30 mouse cellular contexts compared by ENCODE assay signal in genomic region chr6:71348006-71348405, GRCm38 (mm10). TPM values are rescaled to one million over a fixed set of nuclear protein-coding genes. Genes with fewer than 3 reads are reported as not detected.
DNase-seq lines count a peak whose midpoint lies in the region; ATAC-seq and TF ChIP-seq lines count a peak whose summit lies in the region.
"Had no signal": no experiment of that assay in that cellular context is flagged by ENCODE, and none has a peak within 500 bp of the region (broad histone marks: within the 10 kb centered on the region; RNA-seq: fewer than 3 reads in every experiment).

No protein-coding gene starts in this region.

- H3K9ac ChIP-seq in liver, adult 2 months (ENCODE audit: low read depth, low read length): no peak overlapping the region
- H3K9ac ChIP-seq in liver, postnatal 0 days (replicated peaks): no peak overlapping the region
- no peak overlapping the region for H3K9ac ChIP-seq in ES-E14 (ENCODE audit: insufficient read depth, low read depth, low read length, poor library complexity, severe bottlenecking)
- H3K9ac ChIP-seq in midbrain, embryonic 14.5 days (replicated peaks; ENCODE audit: low read length): no peak overlapping the region
- H3K9ac ChIP-seq: forebrain, embryonic 13.5 days; hindbrain, embryonic 15.5 days; kidney, embryonic 15.5 days; neural tube, embryonic 15.5 days; stomach, embryonic 15.5 days had no signal

- no peaks in the 10 kb centered on the region for H3K9me3 ChIP-seq in liver, postnatal 0 days (ENCODE audit: low read length)
- H3K9me3 ChIP-seq in E14TG2a.4 (ENCODE audit: low read length) (peaks cover 21% of the 10 kb centered on the region), ES-E14 (ENCODE audit: control insufficient read depth, insufficient read depth, low read depth, low read length) (no peaks in the 10 kb centered on the region)
- H3K9me3 ChIP-seq in midbrain, embryonic 14.5 days (ENCODE audit: control insufficient read depth, low read length): no peaks in the 10 kb centered on the region
- H3K9me3 ChIP-seq: hindbrain, embryonic 15.5 days; kidney, embryonic 15.5 days; neural tube, embryonic 15.5 days; stomach, embryonic 15.5 days had no signal

- no peak overlapping the region for H3K4me3 ChIP-seq in liver, adult 2 months (ENCODE audit: insufficient read depth, low read depth, low read length)
- H3K4me3 ChIP-seq in liver, postnatal 0 days (ENCODE audit: low read depth, low read length): no peak overlapping the region
- H3K4me3 ChIP-seq in E14TG2a.4 (replicated peaks; ENCODE audit: low read length): no peak overlapping the region
- no peak overlapping the region for H3K4me3 ChIP-seq in ES-E14 (ENCODE audit: insufficient read depth in 1 of 2, low read depth in 1 of 2, low read length in 2 of 2, poor library complexity in 1 of 2, severe bottlenecking in 1 of 2)
- no peak overlapping the region for H3K4me3 ChIP-seq in bone marrow macrophage, adult 2 months (ENCODE audit: insufficient read depth, low read length)
- no peak overlapping the region for H3K4me3 ChIP-seq in midbrain, embryonic 14.5 days (replicated peaks; ENCODE audit: low read depth, low read length)
- H3K4me3 ChIP-seq: forebrain, embryonic 13.5 days; heart, embryonic 10.5 days; hindbrain, embryonic 15.5 days; kidney, embryonic 15.5 days; left cerebral cortex, adult 2 months; midbrain, embryonic 10.5 days; neural tube, embryonic 15.5 days; stomach, embryonic 15.5 days had no signal

- in situ Hi-C loops in ES-E14 (cut with MboI; ENCODE audit: low sequenced_read_pairs in 2 of 2, unreplicated experiment in 2 of 2): no loop called here

- H3K27me3 ChIP-seq in liver, adult 2 months (ENCODE audit: control insufficient read depth, insufficient read depth, low read length): no peaks in the 10 kb centered on the region
- H3K27me3 ChIP-seq in liver, postnatal 0 days (ENCODE audit: insufficient read depth, low read length): no peaks in the 10 kb centered on the region
- H3K27me3 ChIP-seq in E14TG2a.4 (ENCODE audit: insufficient read depth, low read length): no peaks in the 10 kb centered on the region
- no peaks in the 10 kb centered on the region for H3K27me3 ChIP-seq in midbrain, embryonic 14.5 days (ENCODE audit: control insufficient read depth, insufficient read depth, low read length)
- H3K27me3 ChIP-seq: forebrain, embryonic 13.5 days; hindbrain, embryonic 15.5 days; kidney, embryonic 15.5 days; neural tube, embryonic 15.5 days; stomach, embryonic 15.5 days had no signal

- no peak overlapping the region for H3K4me2 ChIP-seq in liver, postnatal 0 days (ENCODE audit: low read depth, low read length)
- no peak overlapping the region for H3K4me2 ChIP-seq in midbrain, embryonic 14.5 days (ENCODE audit: low read length)
- H3K4me2 ChIP-seq: forebrain, embryonic 13.5 days; hindbrain, embryonic 15.5 days; kidney, embryonic 15.5 days; neural tube, embryonic 15.5 days; stomach, embryonic 15.5 days had no signal

- TF ChIP-seq POLR2A in liver, adult 2 months (IDR thresholded peaks at IDR 0.05; ENCODE audit: extremely low read depth, insufficient read depth, low read length): no peak
- TF ChIP-seq POLR2A in bone marrow macrophage, adult 2 months (IDR thresholded peaks at IDR 0.05; ENCODE audit: borderline replicate concordance, low read depth, low read length): no peak

- no peak for TF ChIP-seq EP300 in liver, postnatal 0 days (IDR thresholded peaks at IDR 0.05; ENCODE audit: low read depth)

- TF ChIP-seq CTCF in liver, adult 2 months (IDR thresholded peaks at IDR 0.05; ENCODE audit: low read depth, low read length): peak; percentile 10; the same call in 1 of the 2 replicates
- TF ChIP-seq CTCF in liver, postnatal 0 days (IDR thresholded peaks at IDR 0.05; ENCODE audit: low read depth): no peak
- peak; percentile 36 for TF ChIP-seq CTCF in E14TG2a.4 (conservative IDR thresholded peaks at IDR 0.05; ENCODE audit: low read length)
- TF ChIP-seq CTCF in bone marrow macrophage, adult 2 months (IDR thresholded peaks at IDR 0.05; ENCODE audit: low read depth, low read length): 0 out of 2 replicates have a peak, but pooled peaks have one; percentile 11

- WGBS in liver, adult 2 months: 95% methylated on average over 9 of the region's 9 CpGs
- 93% methylated on average over 9 of the region's 9 CpGs for WGBS in liver, postnatal 0 days (ENCODE audit: insufficient replicate concordance)
- WGBS in midbrain, embryonic 14.5 days: 95% methylated on average over 9 of the region's 9 CpGs

- DNase-seq in liver, adult 2 months (ENCODE audit: extremely low read depth, low read depth, low spot score): no peak
- DNase-seq in liver, postnatal 0 days: no peak
- peak; percentile 16 for DNase-seq in ES-E14 (ENCODE audit: low read depth, low spot score)
- DNase-seq in midbrain, embryonic 14.5 days: no peak
- no peak for DNase-seq in heart, adult 9 months (ENCODE audit: low spot score in 2 of 2)
- no peak for DNase-seq in kidney, adult 9 months
- DNase-seq: cerebellum, adult 8-10 months; heart, postnatal 4 days; layer of hippocampus, adult 9-11 months had no signal

- H3K4me1 ChIP-seq in liver, adult 2 months (ENCODE audit: control insufficient read depth, insufficient read depth, low read length): no peaks in the 10 kb centered on the region
- no peaks in the 10 kb centered on the region for H3K4me1 ChIP-seq in liver, postnatal 0 days (ENCODE audit: insufficient read depth)
- no peaks in the 10 kb centered on the region for H3K4me1 ChIP-seq in E14TG2a.4 (replicated peaks; ENCODE audit: low read depth, low read length)
- H3K4me1 ChIP-seq in ES-E14 (ENCODE audit: control insufficient read depth in 2 of 2, insufficient read depth in 2 of 2, low read length in 2 of 2, poor library complexity in 1 of 2): no peaks in the 10 kb centered on the region
- no peaks in the 10 kb centered on the region for H3K4me1 ChIP-seq in bone marrow macrophage, adult 2 months (ENCODE audit: control insufficient read depth, insufficient read depth, low read length)
- H3K4me1 ChIP-seq in midbrain, embryonic 14.5 days (ENCODE audit: control insufficient read depth, insufficient read depth, low read length): no peaks in the 10 kb centered on the region
- H3K4me1 ChIP-seq: forebrain, embryonic 13.5 days; heart, embryonic 10.5 days; hindbrain, embryonic 15.5 days; kidney, embryonic 15.5 days; midbrain, embryonic 10.5 days; neural tube, embryonic 15.5 days; stomach, embryonic 15.5 days had no signal

- ATAC-seq in liver, postnatal 0 days: no peak
- ATAC-seq in midbrain, embryonic 14.5 days (ENCODE audit: low FRiP score, low TSS enrichment): no peak
- ATAC-seq: forebrain, embryonic 13.5 days; intestine, embryonic 16.5 days; lung, postnatal 0 days had no signal

- no peaks in the 10 kb centered on the region for H3K79me2 ChIP-seq in liver, adult 2 months (ENCODE audit: control insufficient read depth, insufficient read depth, low read length)

- no peaks in the 10 kb centered on the region for H3K36me3 ChIP-seq in liver, adult 2 months (ENCODE audit: control insufficient read depth, insufficient read depth, low read length)
- H3K36me3 ChIP-seq in liver, postnatal 0 days (replicated peaks; ENCODE audit: insufficient read depth, low read length): no peaks in the 10 kb centered on the region
- H3K36me3 ChIP-seq in E14TG2a.4 (ENCODE audit: insufficient read depth, low read length) (no peaks in the 10 kb centered on the region), ES-E14 (ENCODE audit: control insufficient read depth, insufficient read depth, low read length, poor library complexity, severe bottlenecking) (no peaks in the 10 kb centered on the region)
- H3K36me3 ChIP-seq in midbrain, embryonic 14.5 days (ENCODE audit: control insufficient read depth, insufficient read depth, low read length): no peaks in the 10 kb centered on the region
- H3K36me3 ChIP-seq: heart, embryonic 10.5 days; hindbrain, embryonic 15.5 days; kidney, embryonic 15.5 days; midbrain, embryonic 10.5 days; neural tube, embryonic 15.5 days; stomach, embryonic 15.5 days had no signal

- H3K27ac ChIP-seq in liver, adult 2 months (replicated peaks; ENCODE audit: insufficient read depth, low read depth, low read length): no peak overlapping the region
- no peak overlapping the region for H3K27ac ChIP-seq in liver, postnatal 0 days (ENCODE audit: low read depth)
- no peak overlapping the region for H3K27ac ChIP-seq in ES-E14 (ENCODE audit: insufficient read depth, low read depth, low read length, poor library complexity, severe bottlenecking)
- H3K27ac ChIP-seq in bone marrow macrophage, adult 2 months (ENCODE audit: insufficient read depth, low read depth, low read length): no peak overlapping the region
- H3K27ac ChIP-seq in midbrain, embryonic 14.5 days (replicated peaks; ENCODE audit: low read depth, low read length): no peak overlapping the region
- H3K27ac ChIP-seq: forebrain, embryonic 13.5 days; heart, embryonic 10.5 days; hindbrain, embryonic 15.5 days; kidney, embryonic 15.5 days; left cerebral cortex, adult 2 months; macrophage; midbrain, embryonic 10.5 days; neural tube, embryonic 15.5 days; stomach, embryonic 15.5 days had no signal

TF ChIP-seq in ES-E14, 5 proteins besides CTCF, POLR2A, EP300 and RAD21 (continues in another document):
- TF ChIP-seq ZC3H11A (IDR thresholded peaks at IDR 0.05; ENCODE audit: borderline replicate concordance, low read depth, low read length): peak; percentile 3; the same call in 1 of the 2 replicates

RNA-seq across cellular contexts. Expression of gene Cd8a, which starts 25.2 kb away (rescaled TPM):
- 0.13 and 0.18 TPM in 2 replicates for total RNA-seq in liver, adult 2 months (2014; rRNA removed)
- 0.12 and 0.22 TPM in 2 replicates for polyA plus RNA-seq in liver, adult 2 months (2012; rRNA removed)
- 0.04 TPM in 1 of 2 replicates, not detected in the other for polyA plus RNA-seq in liver, postnatal 0 days (2015; fragmentation: Nextera tagmentation; extraction: Ambion mirVana)
- total RNA-seq in ES-E14 (2012; rRNA removed): 0.13 and 0.32 TPM in 2 replicates
- 0.25 TPM in 1 of 2 replicates, not detected in the other for polyA plus RNA-seq in bone marrow macrophage, adult 2 months (2012; ENCODE audit: insufficient read depth, insufficient read length, missing spikeins)
- not detected in 2 replicates for polyA plus RNA-seq in midbrain, embryonic 14.5 days (2014; fragmentation: Nextera tagmentation; extraction: Ambion mirVana)
- total RNA-seq: gastrocnemius, adult 18-20 months; left cerebral cortex, adult 2 months; left cerebral cortex, postnatal 36 days; midbrain, postnatal 0 days had no signal
- polyA plus RNA-seq: C2C12; embryonic facial prominence, embryonic 14.5 days; forebrain, embryonic 13.5 days; heart, embryonic 10.5 days; hindbrain, embryonic 15.5 days; intestine, embryonic 16.5 days; liver, embryonic 16.5 days; midbrain, embryonic 10.5 days; midbrain, postnatal 0 days; neural tube, embryonic 15.5 days had no signal

RNA-seq across cellular contexts. Expression of gene Cd8b1, which starts 25.4 kb away (rescaled TPM):
- total RNA-seq in liver, adult 2 months (2014; rRNA removed): 0.18 and 0.20 TPM in 2 replicates
- polyA plus RNA-seq in liver, adult 2 months (2012; rRNA removed): 0.18 and 0.22 TPM in 2 replicates
- polyA plus RNA-seq in liver, postnatal 0 days (2015; fragmentation: Nextera tagmentation; extraction: Ambion mirVana): 0.09 TPM in 1 of 2 replicates, not detected in the other
- total RNA-seq in ES-E14 (2012; rRNA removed): 0.21 TPM in 1 of 2 replicates, not detected in the other
- polyA plus RNA-seq in bone marrow macrophage, adult 2 months (2012; ENCODE audit: insufficient read depth, insufficient read length, missing spikeins): not detected in 2 replicates
- not detected in 2 replicates for polyA plus RNA-seq in midbrain, embryonic 14.5 days (2014; fragmentation: Nextera tagmentation; extraction: Ambion mirVana)
- total RNA-seq: adrenal gland, postnatal 4 days; gastrocnemius, adult 18-20 months; left cerebral cortex, adult 2 months; left cerebral cortex, postnatal 36 days; midbrain, postnatal 0 days had no signal
- polyA plus RNA-seq: C2C12; embryonic facial prominence, embryonic 14.5 days; heart, embryonic 10.5 days; hindbrain, embryonic 15.5 days; intestine, embryonic 16.5 days; limb, embryonic 14.5 days; midbrain, postnatal 0 days; neural tube, embryonic 15.5 days had no signal

RNA-seq across cellular contexts. Expression of gene Smyd1, which starts 26.0 kb away (rescaled TPM):
- 2.0 and 3.7 TPM in 2 replicates for total RNA-seq in liver, adult 2 months (2014; rRNA removed)
- 1.3 and 1.5 TPM in 2 replicates for polyA plus RNA-seq in liver, adult 2 months (2012; rRNA removed)
- 0.22 and 0.59 TPM in 2 replicates for polyA plus RNA-seq in liver, postnatal 0 days (2015; fragmentation: Nextera tagmentation; extraction: Ambion mirVana)
- total RNA-seq in ES-E14 (2012; rRNA removed): 4.2 and 6.8 TPM in 2 replicates
- not detected in 2 replicates for polyA plus RNA-seq in bone marrow macrophage, adult 2 months (2012; ENCODE audit: insufficient read depth, insufficient read length, missing spikeins)
- polyA plus RNA-seq in midbrain, embryonic 14.5 days (2014; fragmentation: Nextera tagmentation; extraction: Ambion mirVana): 0.18 and 0.23 TPM in 2 replicates
- polyA plus RNA-seq: macrophage had no signal
